Comparison of ENCODE assay signal across 12 mouse cellular contexts in the genomic region with DNA sequence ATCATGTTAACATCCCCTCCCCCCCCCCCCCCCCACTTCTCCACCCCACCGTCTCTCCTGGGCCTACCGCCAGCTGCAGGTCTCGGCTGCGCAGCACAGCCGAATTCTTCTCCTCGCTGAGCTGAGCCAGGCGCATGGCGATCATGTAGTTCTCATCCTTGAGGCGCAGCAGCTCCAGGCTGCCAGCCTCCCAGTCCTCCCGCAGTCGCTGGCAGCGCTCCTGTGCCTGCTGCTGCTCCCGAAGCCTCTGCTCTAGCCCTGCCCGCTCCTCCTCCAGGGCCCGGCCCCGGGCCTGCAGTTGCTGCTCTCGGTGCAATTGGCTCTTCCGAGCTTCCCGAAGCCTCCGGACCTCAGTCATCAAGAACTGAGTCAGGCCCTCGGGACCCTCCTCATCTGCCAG. TPM values are rescaled to one million over a fixed set of nuclear protein-coding genes. Genes with fewer than 3 reads are reported as not detected.
DNase-seq lines count a peak whose midpoint lies in the region; ATAC-seq lines count a peak whose summit lies in the region.
"Had no signal": no experiment of that assay in that cellular context is flagged by ENCODE, and none has a peak within 500 bp of the region (broad histone marks: within the 10 kb centered on the region; RNA-seq: fewer than 3 reads in every experiment).

No protein-coding gene starts in this region.

- no peaks in the 10 kb centered on the region for H3K36me3 ChIP-seq in intestine, embryonic 14.5 days (ENCODE audit: control insufficient read depth, insufficient read depth, low read length)
- no peaks in the 10 kb centered on the region for H3K36me3 ChIP-seq in intestine, embryonic 16.5 days (ENCODE audit: control insufficient read depth, insufficient read depth, low read length)
- H3K36me3 ChIP-seq in hindbrain, embryonic 16.5 days (ENCODE audit: control insufficient read depth, insufficient read depth, low read length), result no peaks in the 10 kb centered on the region

- no peaks in the 10 kb centered on the region for H3K9me3 ChIP-seq in intestine, embryonic 14.5 days (ENCODE audit: control insufficient read depth, low read length)
- no peaks in the 10 kb centered on the region for H3K9me3 ChIP-seq in intestine, embryonic 16.5 days (ENCODE audit: control insufficient read depth, low read length)
- H3K9me3 ChIP-seq in hindbrain, embryonic 16.5 days (ENCODE audit: control insufficient read depth, low read length), result no peaks in the 10 kb centered on the region

- H3K4me1 ChIP-seq in intestine, embryonic 14.5 days (replicated peaks; ENCODE audit: control insufficient read depth, insufficient read depth, low read length), result peaks cover 30% of the 10 kb centered on the region
- H3K4me1 ChIP-seq in intestine, embryonic 16.5 days (ENCODE audit: control insufficient read depth, insufficient read depth, low read length), result peaks cover 27% of the 10 kb centered on the region
- H3K4me1 ChIP-seq in brown adipose tissue, adult 24 weeks (ENCODE audit: control insufficient read depth, insufficient read depth, insufficient read length, low read length), result peaks cover 18% of the 10 kb centered on the region
- peaks cover 26% of the 10 kb centered on the region for H3K4me1 ChIP-seq in hindbrain, embryonic 16.5 days (ENCODE audit: control insufficient read depth, insufficient read depth, low read depth, low read length)

- H3K27me3 ChIP-seq in intestine, embryonic 14.5 days (replicated peaks; ENCODE audit: control insufficient read depth, insufficient read depth, low read length), result peaks cover 13% of the 10 kb centered on the region
- H3K27me3 ChIP-seq in intestine, embryonic 16.5 days (replicated peaks; ENCODE audit: control insufficient read depth, insufficient read depth, low read length), result no peaks in the 10 kb centered on the region
- peaks cover 13% of the 10 kb centered on the region for H3K27me3 ChIP-seq in hindbrain, embryonic 16.5 days (replicated peaks; ENCODE audit: control insufficient read depth, insufficient read depth, low read length)

- 47% methylated on average over 21 of the region's 21 CpGs for WGBS in intestine, embryonic 14.5 days
- 48% methylated on average over 21 of the region's 21 CpGs for WGBS in intestine, embryonic 16.5 days
- 30% methylated on average over 21 of the region's 21 CpGs for WGBS in hindbrain, embryonic 16.5 days

- 0 out of 2 replicates have a peak overlapping the region, but pooled peaks have one; percentile 13 for H3K9ac ChIP-seq in intestine, embryonic 14.5 days (ENCODE audit: low read length)
- H3K9ac ChIP-seq in intestine, embryonic 16.5 days (ENCODE audit: low read depth, low read length), result no peak overlapping the region
- peak overlapping the region; percentile 35; the same call in 1 of the 2 replicates for H3K9ac ChIP-seq in hindbrain, embryonic 16.5 days (ENCODE audit: low read depth, low read length)

- H3K4me2 ChIP-seq in intestine, embryonic 14.5 days (ENCODE audit: low read length), result no peak overlapping the region
- no peak overlapping the region for H3K4me2 ChIP-seq in intestine, embryonic 16.5 days (ENCODE audit: low read depth, low read length)
- peak overlapping the region; percentile 27; the same call in 1 of the 2 replicates for H3K4me2 ChIP-seq in hindbrain, embryonic 16.5 days (ENCODE audit: low read length)

- DNase-seq in cerebellum, postnatal 14 days, result peak; percentile 76
- no peak for DNase-seq in cerebellum, adult 8-10 months
- DNase-seq in intestine, embryonic 14.5 days (ENCODE audit: low spot score), result no peak
- DNase-seq in lung, postnatal 14 days, result no peak
- no peak for DNase-seq in adrenal gland, adult 8-10 months
- DNase-seq: lung, adult 2 months had no signal

- no peak for ATAC-seq in intestine, embryonic 14.5 days (replicated peaks; ENCODE audit: low FRiP score, low TSS enrichment, low read depth)
- no peak for ATAC-seq in intestine, embryonic 16.5 days
- peak; percentile 29; the same call in 1 of the 2 replicates for ATAC-seq in hindbrain, embryonic 16.5 days

- no peak overlapping the region for H3K4me3 ChIP-seq in intestine, embryonic 14.5 days (ENCODE audit: low read depth, low read length)
- H3K4me3 ChIP-seq in intestine, embryonic 16.5 days (ENCODE audit: low read length), result no peak overlapping the region
- H3K4me3 ChIP-seq in brown adipose tissue, adult 24 weeks (ENCODE audit: insufficient read depth, low read depth, low read length), result peak overlapping the region; percentile 41
- H3K4me3 ChIP-seq in hindbrain, embryonic 16.5 days (ENCODE audit: low read length), result no peak overlapping the region

- no peak overlapping the region for H3K27ac ChIP-seq in intestine, embryonic 14.5 days (ENCODE audit: low read depth)
- no peak overlapping the region for H3K27ac ChIP-seq in intestine, embryonic 16.5 days (ENCODE audit: low read length)
- no peak overlapping the region for H3K27ac ChIP-seq in brown adipose tissue, adult 24 weeks (replicated peaks; ENCODE audit: low read depth, low read length)
- peak overlapping the region; percentile 39; the same call in 1 of the 2 replicates for H3K27ac ChIP-seq in hindbrain, embryonic 16.5 days (ENCODE audit: low read depth, low read length)

RNA-seq across cellular contexts. Expression of gene Card10, which starts 3.8 kb away (rescaled TPM):
- polyA plus RNA-seq in intestine, embryonic 14.5 days (2014; fragmentation: Nextera tagmentation; extraction: Ambion mirVana), result 7.3 and 8.6 TPM in 2 replicates
- polyA plus RNA-seq in intestine, embryonic 16.5 days (2015; fragmentation: Nextera tagmentation; extraction: Ambion mirVana), result 5.2 and 6.1 TPM in 2 replicates
- polyA plus RNA-seq in brown adipose tissue, adult 24 weeks (2012; ENCODE audit: insufficient read depth, insufficient read length, missing spikeins), result 3.9 and 4.8 TPM in 2 replicates
- 2.5 and 2.8 TPM in 2 replicates for polyA plus RNA-seq in hindbrain, embryonic 16.5 days (2015; fragmentation: Nextera tagmentation; extraction: Ambion mirVana)
- total RNA-seq in adrenal gland, adult 8-10 months (2022), result 10 to 100 TPM in 1 of 4 experiments, 1 to 10 TPM in 3; 6.6 to 10.0 (median 8.1) TPM

RNA-seq across cellular contexts. Expression of gene Mfng, which starts 25.8 kb away (rescaled TPM):
- polyA plus RNA-seq in intestine, embryonic 14.5 days (2014; fragmentation: Nextera tagmentation; extraction: Ambion mirVana), result 18.4 and 19.1 TPM in 2 replicates
- 17.2 and 18.2 TPM in 2 replicates for polyA plus RNA-seq in intestine, embryonic 16.5 days (2015; fragmentation: Nextera tagmentation; extraction: Ambion mirVana)
- 12.0 and 20.7 TPM in 2 replicates for polyA plus RNA-seq in brown adipose tissue, adult 24 weeks (2012; ENCODE audit: insufficient read depth, insufficient read length, missing spikeins)
- 19.7 and 20.1 TPM in 2 replicates for polyA plus RNA-seq in hindbrain, embryonic 16.5 days (2015; fragmentation: Nextera tagmentation; extraction: Ambion mirVana)
- 10 to 100 TPM; 12.3 to 25.8 (median 20.7) TPM for total RNA-seq in adrenal gland, adult 8-10 months (2022)

RNA-seq across cellular contexts. Expression of gene Cdc42ep1, which starts 43.4 kb away (rescaled TPM):
- 44.9 and 45.7 TPM in 2 replicates for polyA plus RNA-seq in intestine, embryonic 14.5 days (2014; fragmentation: Nextera tagmentation; extraction: Ambion mirVana)
- polyA plus RNA-seq in intestine, embryonic 16.5 days (2015; fragmentation: Nextera tagmentation; extraction: Ambion mirVana), result 34.5 and 36.1 TPM in 2 replicates
- 18.4 and 21.7 TPM in 2 replicates for polyA plus RNA-seq in brown adipose tissue, adult 24 weeks (2012; ENCODE audit: insufficient read depth, insufficient read length, missing spikeins)
- 15.9 and 17.5 TPM in 2 replicates for polyA plus RNA-seq in hindbrain, embryonic 16.5 days (2015; fragmentation: Nextera tagmentation; extraction: Ambion mirVana)
- total RNA-seq in adrenal gland, adult 8-10 months (2022), result 10 to 100 TPM; 41.2 to 85.0 (median 65.8) TPM

RNA-seq across cellular contexts. Expression of gene Lgals2, which starts 56.3 kb away (rescaled TPM):
- polyA plus RNA-seq in intestine, embryonic 14.5 days (2014; fragmentation: Nextera tagmentation; extraction: Ambion mirVana), result 776 and 848 TPM in 2 replicates
- 1,298 and 1,309 TPM in 2 replicates for polyA plus RNA-seq in intestine, embryonic 16.5 days (2015; fragmentation: Nextera tagmentation; extraction: Ambion mirVana)
- not detected in 2 replicates for polyA plus RNA-seq in brown adipose tissue, adult 24 weeks (2012; ENCODE audit: insufficient read depth, insufficient read length, missing spikeins)
- not detected in 2 replicates for polyA plus RNA-seq in hindbrain, embryonic 16.5 days (2015; fragmentation: Nextera tagmentation; extraction: Ambion mirVana)
- not detected for total RNA-seq in adrenal gland, adult 8-10 months (2022)
- total RNA-seq: gastrocnemius, postnatal 4 days; layer of hippocampus, postnatal 14 days had no signal
- polyA plus RNA-seq: neural tube, embryonic 11.5 days had no signal

Comparison
In these comparisons a context has a peak if more than half of its experiments do, and no peak if none do; other contexts are left out.
1. DNase-seq: peak in cerebellum, postnatal 14 days (2 of 2); none in cerebellum, adult 8-10 months (single experiment), intestine, embryonic 14.5 days (single experiment), lung, postnatal 14 days (single experiment) and adrenal gland, adult 8-10 months (single experiment).